Mouse (Mus musculus): ENCODE data around the gene Nms.

Nms gene

DNA sequence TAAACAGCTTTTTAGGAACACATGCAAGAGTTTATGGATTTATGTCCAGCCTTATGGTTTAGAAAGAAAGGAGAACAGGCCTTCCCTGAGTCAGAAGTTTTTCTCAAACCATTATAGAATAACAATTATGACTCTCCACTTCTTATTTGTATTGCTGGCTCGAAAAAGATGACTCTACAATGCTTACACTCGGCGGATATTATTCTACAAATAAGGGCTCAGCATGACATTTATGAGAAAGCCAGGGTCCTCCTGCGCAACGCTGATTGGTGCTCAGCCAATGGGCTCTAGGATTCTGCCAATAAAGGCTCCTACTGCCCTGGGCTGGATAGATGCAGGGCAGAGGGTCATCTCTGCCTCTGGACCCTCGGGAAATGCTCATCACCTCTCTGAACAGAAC lies at the start of gene Nms:
Nms (plus strand) TSS at position 301 of the 400 bp plus-strand sequence.
- DNase-seq (ENCODE audit: extremely low spot score), result no peak

- no peak for DNase-seq (ENCODE audit: extremely low spot score)
These were observed 47.5 kb upstream of the Nms start for GRCm38 (mm10) chr1:38891444-38891843.

- DNase-seq (ENCODE audit: extremely low spot score), result no peak
These were observed 45.9 kb upstream of the Nms start for GRCm38 (mm10) chr1:38893081-38893480.

DNA sequence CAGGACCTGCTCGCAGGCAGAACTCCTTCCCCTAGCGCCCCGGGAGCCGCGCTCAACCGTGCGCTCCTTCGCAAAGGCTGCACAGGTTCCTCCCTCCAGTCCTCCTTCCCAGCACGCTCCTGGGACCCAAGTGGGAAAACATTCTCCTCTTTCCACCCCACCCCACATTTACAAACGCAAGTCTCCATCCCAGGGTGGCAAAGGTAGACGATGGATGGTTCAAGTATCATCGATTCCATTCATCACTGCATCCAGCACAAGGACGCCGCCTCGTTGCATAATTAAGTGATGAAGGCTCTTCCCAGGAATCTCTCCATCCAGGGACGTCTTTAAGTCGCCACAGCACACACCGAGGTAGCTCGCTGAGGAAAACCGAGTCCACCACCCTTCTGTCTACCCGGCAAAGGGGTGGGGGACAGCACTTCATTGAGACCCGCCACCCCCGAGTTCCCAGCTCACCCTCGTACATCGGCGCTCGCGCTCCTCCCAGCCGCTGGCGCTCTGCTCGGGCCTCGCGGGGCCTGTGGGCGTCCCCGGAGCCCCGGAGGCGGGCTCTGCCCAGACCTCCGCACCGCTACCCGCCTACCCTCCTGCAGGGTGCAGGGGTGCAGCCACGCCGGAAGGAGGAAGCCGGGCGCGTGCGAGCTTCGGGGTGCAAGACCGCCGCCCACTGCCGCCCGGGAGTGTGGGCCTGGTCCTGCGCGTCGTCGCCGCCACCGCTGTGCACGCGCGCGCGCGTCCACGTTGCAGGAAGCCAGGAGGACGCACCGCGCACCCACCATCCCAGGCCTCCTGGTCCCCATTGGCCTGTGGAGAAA lies 41.3 kb upstream of the Nms start, which contains the start of gene Chst10:
Chst10 (minus strand) TSS at position 731 of the 818 bp plus-strand sequence.
- DNase-seq (ENCODE audit: extremely low spot score), result peak; percentile 79

DNA sequence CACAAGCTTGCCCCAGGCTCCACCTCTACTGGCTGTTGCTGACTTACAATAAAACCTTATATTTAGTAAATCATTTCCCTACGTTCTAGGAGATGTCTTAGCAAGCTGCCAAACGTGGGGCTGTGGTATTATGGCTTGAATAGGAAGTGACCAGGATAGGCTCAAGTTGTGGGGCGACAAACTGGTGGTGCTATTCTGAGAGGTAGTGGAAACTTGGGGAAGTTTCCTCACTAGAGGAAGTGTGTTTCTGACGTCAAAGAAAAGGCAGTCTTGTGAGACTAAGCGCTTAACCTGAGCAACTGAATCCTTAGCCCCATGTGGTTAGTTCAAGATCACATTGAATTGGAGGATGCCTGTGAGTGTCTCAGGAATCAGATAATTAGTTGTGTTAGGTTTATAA lies 36.4 kb upstream of the Nms start:
- DNase-seq (ENCODE audit: extremely low spot score), result no peak

DNA sequence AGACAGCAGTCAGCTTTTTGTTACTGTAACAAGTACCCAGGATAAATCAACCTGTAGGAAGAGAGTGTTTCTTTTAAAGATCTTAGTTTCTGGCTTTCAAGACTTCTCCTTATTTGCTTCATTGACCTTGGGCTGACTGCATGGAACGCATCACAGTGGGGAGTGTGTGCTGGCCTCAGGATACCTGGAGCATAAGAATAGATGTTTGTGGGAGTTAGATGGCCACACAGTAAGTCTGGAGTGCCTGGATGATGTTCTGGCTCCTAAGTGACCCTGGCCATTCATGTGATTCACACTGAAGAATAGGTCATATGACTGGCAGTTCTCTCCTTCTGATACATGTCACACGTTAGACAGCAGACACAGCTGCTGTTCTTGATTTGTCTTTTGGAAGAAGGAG lies 35.0 kb upstream of the Nms start:
- no peak for DNase-seq (ENCODE audit: extremely low spot score)

DNA sequence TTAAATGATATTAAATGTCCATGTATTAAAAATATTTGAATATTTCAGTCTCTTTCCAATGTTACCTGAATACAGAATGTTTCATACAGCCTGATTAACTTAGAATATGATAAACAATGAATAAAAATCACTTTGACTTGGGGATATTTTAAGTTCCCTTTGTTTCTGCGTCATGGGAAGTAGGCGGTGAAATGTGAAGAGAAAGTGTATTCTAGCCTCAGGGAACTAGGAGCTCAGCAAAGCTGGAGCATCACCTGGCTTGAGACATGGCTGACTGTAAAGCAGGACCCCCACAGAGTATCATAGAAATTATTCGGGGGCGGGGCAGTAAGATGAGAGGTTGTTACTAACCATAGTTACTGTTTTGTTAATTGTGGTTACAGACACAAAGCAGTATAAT lies 10.0 kb upstream of the Nms start:
- no peak for DNase-seq (ENCODE audit: extremely low spot score)

DNA sequence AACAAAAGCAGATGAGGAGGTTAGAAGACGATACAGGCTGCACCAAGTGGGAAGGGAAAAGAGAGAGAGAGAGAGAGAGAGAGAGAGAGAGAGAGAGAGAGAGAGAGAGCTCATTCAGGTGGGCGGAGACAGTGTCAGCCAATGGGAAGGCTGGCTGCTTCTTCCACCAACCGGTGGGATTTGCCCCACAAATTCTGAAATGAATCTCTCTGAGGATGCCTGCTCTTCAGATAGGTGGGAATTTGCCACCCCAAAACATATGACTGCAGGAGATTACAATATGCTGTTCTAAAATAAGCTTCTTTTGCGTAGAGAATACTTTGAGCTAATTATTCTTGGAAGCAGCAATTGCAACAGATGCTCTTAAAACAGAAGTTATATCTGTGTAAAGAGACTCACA lies 9.5 kb upstream of the Nms start:
- DNase-seq (ENCODE audit: extremely low spot score), result no peak

- DNase-seq (ENCODE audit: extremely low spot score), result no peak
These were observed 8.2 kb upstream of the Nms start for GRCm38 (mm10) chr1:38930767-38931166.

- peak; percentile 31 for DNase-seq (ENCODE audit: extremely low spot score)
These were observed 4.3 kb upstream of the Nms start for GRCm38 (mm10) chr1:38934668-38935067.

DNA sequence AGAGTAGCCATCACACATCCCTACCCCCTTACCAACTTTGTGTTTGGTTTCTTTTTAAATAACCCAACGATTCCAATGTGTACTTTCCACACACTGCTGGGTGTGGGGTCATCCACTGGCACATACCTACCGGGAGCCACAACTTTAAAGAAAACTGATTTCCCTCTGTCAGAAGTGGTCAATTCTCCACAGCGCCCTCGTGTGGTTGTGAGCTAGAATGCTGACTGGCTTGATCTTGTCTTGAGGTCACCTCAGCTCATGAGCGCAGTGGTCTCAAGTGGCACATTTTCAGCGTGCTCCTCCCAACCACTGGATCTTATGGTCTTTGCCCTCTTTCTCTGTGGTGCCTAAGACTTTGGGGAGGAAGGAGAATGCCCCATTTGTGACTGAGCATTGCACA lies 2.2 kb upstream of the Nms start:
- DNase-seq (ENCODE audit: extremely low spot score), result peak; percentile 45

GRCm38 (mm10) chr1:38939608-38940007 lies 659 bp downstream of the Nms start:
- peak; percentile 44 for DNase-seq (ENCODE audit: extremely low spot score)

DNA sequence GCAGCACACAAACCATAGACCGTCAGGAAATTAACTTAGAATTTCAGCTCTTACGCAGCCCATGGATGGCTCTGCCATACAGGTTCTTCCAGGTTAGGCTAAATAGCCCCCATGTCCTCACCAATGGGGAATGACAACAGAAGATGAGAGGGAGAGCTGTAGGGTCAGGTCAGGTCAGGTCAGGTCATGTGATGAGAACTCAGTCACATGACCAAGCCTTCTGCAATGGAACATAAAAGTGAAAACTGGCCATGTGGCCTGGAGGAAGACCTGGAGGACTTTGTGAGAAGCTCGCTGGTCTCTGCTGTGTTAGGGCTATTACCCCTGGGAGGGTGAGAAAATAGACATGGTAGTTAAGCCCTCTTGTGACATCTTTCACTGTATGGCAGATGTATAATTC lies 17.5 kb downstream of the Nms start:
- no peak for DNase-seq (ENCODE audit: extremely low spot score)

DNA sequence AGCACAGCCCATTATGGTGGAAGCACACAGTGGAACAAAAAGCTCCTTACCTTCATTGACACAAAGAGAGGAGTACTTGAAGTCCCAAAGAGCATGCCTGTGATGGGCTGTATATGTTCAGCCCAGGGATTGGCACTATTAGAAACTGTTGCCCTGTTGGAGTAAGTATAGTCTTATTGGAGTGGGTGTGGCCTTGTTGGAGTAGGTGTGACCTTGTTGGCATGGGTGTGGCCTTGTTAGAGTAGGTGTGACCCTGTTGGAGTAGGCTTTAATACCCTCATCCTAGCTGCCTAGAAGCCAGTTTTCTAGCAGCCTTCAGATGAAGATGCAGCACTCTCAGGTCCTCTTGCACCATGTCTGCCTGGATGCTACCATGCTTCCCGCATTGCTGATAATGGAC lies 30.2 kb downstream of the Nms start:
- no peak for DNase-seq (ENCODE audit: extremely low spot score)

GRCm38 (mm10) chr1:38971712-38972111 lies 32.8 kb downstream of the Nms start:
- no peak for DNase-seq (ENCODE audit: extremely low spot score)

- DNase-seq (ENCODE audit: extremely low spot score), result no peak
These were observed 34.1 kb downstream of the Nms start for GRCm38 (mm10) chr1:38972986-38973592.

GRCm38 (mm10) chr1:38979953-38980352 lies 41.0 kb downstream of the Nms start:
- no peak for DNase-seq (ENCODE audit: extremely low spot score)

GRCm38 (mm10) chr1:38983870-38984269 lies 44.9 kb downstream of the Nms start:
- no peak for DNase-seq (ENCODE audit: extremely low spot score)

DNA sequence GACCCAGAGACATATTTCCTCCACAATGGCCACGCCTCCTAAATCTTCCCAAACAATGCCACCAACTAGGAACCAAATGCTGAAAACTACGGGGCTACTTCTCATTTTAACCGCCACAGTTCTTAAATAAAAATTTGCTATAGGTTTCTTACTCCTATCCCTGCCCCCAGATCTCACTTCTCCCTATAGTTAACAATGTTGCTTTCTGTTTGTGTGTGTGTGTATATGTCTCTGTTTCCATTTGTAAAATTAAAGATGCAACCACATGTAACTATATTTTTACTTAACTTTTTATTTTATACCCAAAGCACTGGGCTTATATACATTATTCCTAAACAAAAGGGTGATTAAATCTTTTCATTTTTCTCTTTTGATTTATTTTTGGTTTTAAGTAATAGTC lies 46.4 kb downstream of the Nms start, which contains the start of gene Pdcl3:
Pdcl3 (plus strand) TSS at position 301 of the 400 bp plus-strand sequence.
- no peak for DNase-seq (ENCODE audit: extremely low spot score)

DNA sequence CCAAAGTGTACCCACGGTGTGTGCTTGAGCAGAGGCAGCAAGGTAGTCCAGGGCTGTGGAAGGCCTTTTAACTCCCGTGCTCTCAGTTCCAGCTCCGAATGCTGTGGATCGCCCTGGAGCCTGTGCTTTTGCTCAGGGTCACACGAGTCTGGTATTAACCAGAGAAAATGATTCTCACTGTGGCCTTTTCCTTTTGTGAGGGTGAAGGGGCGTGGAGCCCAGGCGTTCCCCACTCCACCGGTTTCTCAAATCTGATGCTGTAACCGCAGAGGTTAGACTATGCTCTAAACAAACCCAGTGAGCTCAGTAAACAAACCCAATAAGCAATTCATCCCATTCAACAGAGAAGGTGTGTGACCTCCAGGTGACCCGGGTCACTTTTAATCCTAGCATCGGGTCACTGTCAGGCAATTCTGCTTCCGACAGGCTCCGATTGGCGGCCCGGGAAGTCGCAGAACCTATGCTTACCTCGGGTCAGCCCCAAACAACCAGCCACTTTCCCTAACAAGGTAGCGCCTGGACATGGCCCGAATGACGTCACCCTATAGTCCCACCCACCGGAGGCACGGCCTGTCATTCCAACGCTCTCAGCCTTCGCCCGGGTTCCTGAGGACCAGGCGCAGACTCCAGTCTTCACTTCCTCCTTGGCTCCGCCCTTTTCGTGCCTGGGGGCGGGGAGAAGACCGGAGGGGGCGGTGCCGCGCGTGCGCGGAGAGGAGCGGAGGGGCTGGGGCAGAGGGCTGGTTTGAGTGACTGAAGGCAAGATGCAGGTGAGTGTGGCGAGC lies 48.3 kb downstream of the Nms start:
- DNase-seq (ENCODE audit: extremely low spot score), result peak; percentile 99

DNA sequence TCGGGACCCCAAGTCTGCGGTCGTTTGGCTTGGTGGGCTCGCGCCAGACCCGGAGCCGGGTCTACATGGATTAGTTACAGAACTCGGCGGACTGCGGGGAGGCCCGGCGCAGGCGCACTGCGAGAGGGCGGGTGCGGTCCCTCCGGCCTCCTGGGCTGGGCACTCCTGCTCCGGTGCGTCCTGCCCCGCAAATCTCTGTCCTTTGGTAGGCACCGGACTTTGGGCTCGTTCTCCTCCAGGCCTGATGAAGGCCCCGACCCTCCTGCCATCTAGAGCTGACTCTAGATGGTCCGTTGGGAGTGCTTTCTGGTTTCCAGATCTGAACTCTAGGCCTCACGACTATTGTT lies 48.9 kb downstream of the Nms start:
- no peak for DNase-seq (ENCODE audit: extremely low spot score)

DNA sequence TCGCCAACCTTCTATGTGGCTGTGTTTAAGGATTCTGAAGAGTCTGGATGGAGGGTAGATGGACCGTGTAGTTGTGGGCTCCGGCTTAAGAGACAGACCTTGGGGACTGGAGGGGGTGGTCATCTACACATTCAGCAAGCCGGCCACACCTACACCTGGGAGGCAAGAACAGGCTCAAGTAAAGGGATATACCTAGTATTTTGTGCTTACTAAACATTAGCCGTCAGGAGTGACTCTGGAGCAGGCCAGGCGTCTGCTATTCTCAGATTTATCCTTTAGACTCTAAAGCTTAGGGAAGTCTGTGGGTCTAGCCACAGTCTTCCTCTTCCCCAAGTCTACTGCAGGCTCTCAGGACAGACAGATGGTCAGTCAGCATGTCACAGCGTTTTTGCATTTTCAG lies 49.4 kb downstream of the Nms start:
- DNase-seq (ENCODE audit: extremely low spot score), result no peak

- DNase-seq (ENCODE audit: extremely low spot score), result no peak
These were observed 53.4 kb downstream of the Nms start for GRCm38 (mm10) chr1:38992365-38992764.
